Mouse (Mus musculus) small intestine, adult 2 months (tissue): ENCODE measurements around the gene Pcnx3.

ENCODE experiments used
- CTCF ChIP-seq: fragments of 200-500 bp; IDR thresholded peaks from 2 replicates; pipeline ENCODE4 v1.5.1; 2012; ENCODE audit warnings: low read depth, mild to moderate bottlenecking, control low read depth, inconsistent platforms, low read length, moderate library complexity, mixed read lengths; ENCODE audit not compliant: insufficient replicate concordance, insufficient read length; ENCODE audit errors: extremely low read depth
- POLR2A ChIP-seq: fragments of 200-500 bp; IDR thresholded peaks from 2 replicates; pipeline ENCODE4 v1.6.1; 2012; ENCODE audit warnings: low read depth, mild to moderate bottlenecking, control low read depth, inconsistent platforms, low read length, moderate library complexity

DNA sequence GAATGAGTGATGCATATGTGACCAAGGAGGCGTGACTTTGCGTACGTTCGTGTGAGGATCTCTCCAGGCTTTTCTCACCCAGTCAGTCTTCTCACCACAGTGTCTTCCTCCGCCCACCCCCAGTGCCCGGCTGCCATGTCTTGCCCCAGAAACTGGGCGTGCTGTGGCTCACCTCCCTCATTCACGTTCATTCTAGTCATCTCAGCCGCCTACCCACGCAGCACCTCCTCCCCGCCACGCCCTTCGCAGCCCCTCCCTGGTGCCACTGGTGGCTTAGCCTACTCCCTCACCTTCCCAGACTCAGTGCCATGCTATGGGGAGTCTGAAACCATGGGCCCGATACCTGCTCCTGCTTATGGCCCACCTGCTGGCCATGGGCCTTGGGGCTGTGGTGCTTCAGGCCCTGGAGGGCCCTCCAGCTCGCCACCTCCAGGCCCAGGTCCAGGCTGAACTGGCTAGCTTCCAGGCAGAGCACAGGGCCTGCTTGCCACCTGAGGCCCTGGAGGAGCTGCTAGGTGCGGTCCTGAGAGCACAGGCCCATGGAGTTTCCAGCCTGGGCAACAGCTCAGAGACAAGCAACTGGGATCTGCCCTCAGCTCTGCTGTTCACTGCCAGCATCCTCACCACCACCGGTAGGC, 15.6 kb upstream of the Pcnx3 start, which contains the start of gene Kcnk7:
- TF ChIP-seq CTCF (no peak), POLR2A (no peak)
